Mouse (Mus musculus): ENCODE results near the gene Gm29644.
"Not testable (repeated sequence)": the region's sequence is repeated elsewhere in the genome, so short reads cannot be mapped to it uniquely, and the experiment has no call there.

DNA sequence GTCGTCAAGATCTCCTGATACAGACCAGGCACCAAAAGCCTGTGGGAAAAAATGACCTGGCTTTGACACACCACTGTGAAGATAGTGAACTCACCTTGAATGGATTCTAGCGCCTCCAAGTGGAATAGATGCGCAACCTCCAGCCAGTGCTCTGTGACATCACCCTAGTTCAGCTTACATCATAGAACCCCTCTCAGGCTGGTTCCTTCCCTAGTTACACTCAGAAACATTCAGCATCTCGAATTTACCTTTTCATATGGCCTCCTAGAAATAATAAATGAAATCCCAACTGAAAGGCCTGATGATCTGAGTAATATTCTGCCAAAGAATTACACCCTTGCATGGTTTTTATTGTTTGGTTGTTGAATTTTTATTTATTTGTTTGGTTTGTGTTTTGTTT is 29.6 kb downstream of the Gm29644 start, which contains the start of gene Gm21118:
- TF ChIP-seq CTCF, EP300 (IDR thresholded peaks at IDR 0.05; ENCODE audit: low read depth): not testable (repeated sequence)
